Mouse (Mus musculus) bone marrow, adult 2 months (tissue): ENCODE measurements around the gene Btnl10. TPM values are rescaled to one million over a fixed set of nuclear protein-coding genes. Genes with fewer than 3 reads are reported as not detected.

Source experiments
- H3K27ac ChIP-seq: fragments of 200-500 bp; 2 replicates; pipeline ENCODE4 v1.5.1; 2012; ENCODE audit warnings: low read depth, mild to moderate bottlenecking, control low read depth, inconsistent platforms, low read length; ENCODE audit not compliant: control insufficient read depth, poor library complexity, insufficient read depth
- H3K4me1 ChIP-seq: fragments of 200-500 bp; 2 replicates; pipeline ENCODE4 v1.6.1; 2011; ENCODE audit warnings: low read length; ENCODE audit not compliant: control insufficient read depth, insufficient read depth
- H3K4me3 ChIP-seq: fragments of 200-500 bp; replicated peaks from 2 replicates; pipeline ENCODE3; 2011; ENCODE audit warnings: mild to moderate bottlenecking, low read depth, low read length, control low read depth; ENCODE audit not compliant: control insufficient read depth
- CTCF ChIP-seq: fragments of 200-500 bp; IDR thresholded peaks from 2 replicates; pipeline ENCODE4 v1.5.1; 2011; ENCODE audit warnings: low read length, control low read depth; ENCODE audit not compliant: control insufficient read depth, insufficient read depth
- POLR2A ChIP-seq: fragments of 200-500 bp; IDR thresholded peaks from 2 replicates; pipeline ENCODE4 v1.6.1; 2011; ENCODE audit warnings: low read depth, mild to moderate bottlenecking, control low read depth, low read length, borderline replicate concordance; ENCODE audit not compliant: control insufficient read depth
- WGBS: fragments of 180-500 bp; shearing (Covaris S2); methylation state at CpG from one replicate; pipeline ENCODE4 v1.1.7; 2018; 5-methylcytosine and 5-hydroxymethylcytosine counted together
- polyA plus RNA-seq: library from polyadenylated mRNA; stranded (reverse); fragments of >200 nt; gene quantifications from 2 replicates; pipeline ENCODE4 v1.2.4, GENCODE M21; 2011; ENCODE audit warnings: low replicate concordance; ENCODE audit not compliant: missing spikeins, insufficient read depth, insufficient read length

Btnl10 gene
- polyA plus RNA-seq, 1 experiment: 65.1 TPM

GRCm38 (mm10) chr11:58937909-58938308 lies 20.2 kb downstream of the Btnl10 start:
- Histone ChIP-seq H3K4me1 (no peaks in the 10 kb centered on the region; the same call in 1 of the 2 replicates), H3K27ac (peak overlapping the region; percentile 95; the same call in 1 of the 2 replicates), H3K4me3 (peak overlapping the region; percentile 77)
- 4% methylated on average over 13 of the region's 13 CpGs for WGBS
- TF ChIP-seq CTCF (no peak), POLR2A (no peak)

GRCm38 (mm10) chr11:58938322-58939087 lies 20.8 kb downstream of the Btnl10 start, which contains the start of gene Rnf187:
Rnf187 (minus strand) TSS chr11:58938916.
- WGBS: under 1% methylated on average over 95 of the region's 95 CpGs
- peak within 1 kb of the TSS; percentile 95 for H3K27ac ChIP-seq
- TF ChIP-seq POLR2A: peak; percentile 95
- TF ChIP-seq CTCF: no peak
- no peaks in the 10 kb centered on the region; the same call in 1 of the 2 replicates for H3K4me1 ChIP-seq
- H3K4me3 ChIP-seq: peak within 1 kb of the TSS; percentile 77

- peak overlapping the region; percentile 77 for H3K4me3 ChIP-seq
Measured at GRCm38 (mm10) chr11:58939088-58939439, 21.4 kb downstream of the Btnl10 start.

GRCm38 (mm10) chr11:58944136-58944535 lies 26.4 kb downstream of the Btnl10 start:
- Histone ChIP-seq H3K27ac (no peak overlapping the region), H3K4me1 (no peaks in the 10 kb centered on the region), H3K4me3 (no peak overlapping the region)
- no peak for TF ChIP-seq POLR2A
- TF ChIP-seq CTCF: no peak
- WGBS: 81% methylated on average over 5 of the region's 5 CpGs

More at GRCm38 (mm10) chr11:58939088-58939439, 21.4 kb downstream of the Btnl10 start:
- no peak for TF ChIP-seq POLR2A
- TF ChIP-seq CTCF: no peak
- 27% methylated on average over 6 of the region's 6 CpGs for WGBS
- Histone ChIP-seq H3K27ac (no peak overlapping the region), H3K4me1 (no peaks in the 10 kb centered on the region; the same call in 1 of the 2 replicates)

GRCm38 (mm10) chr11:58947306-58947705 lies 29.6 kb downstream of the Btnl10 start:
- H3K4me3 ChIP-seq: no peak overlapping the region
- 81% methylated on average over 3 of the region's 3 CpGs for WGBS
- no peak for TF ChIP-seq CTCF
- TF ChIP-seq POLR2A: no peak

GRCm38 (mm10) chr11:58947798-58948528 lies 30.3 kb downstream of the Btnl10 start:
- TF ChIP-seq POLR2A (no peak), CTCF (no peak)
- H3K27ac ChIP-seq: peak overlapping the region; percentile 60; the same call in 1 of the 2 replicates
- H3K4me1 ChIP-seq: no peaks in the 10 kb centered on the region
- peak overlapping the region; percentile 39 for H3K4me3 ChIP-seq
- 19% methylated on average over 23 of the region's 23 CpGs for WGBS

More at GRCm38 (mm10) chr11:58947306-58947705, 29.6 kb downstream of the Btnl10 start:
- H3K27ac ChIP-seq: no peak overlapping the region
- no peaks in the 10 kb centered on the region for H3K4me1 ChIP-seq

GRCm38 (mm10) chr11:58948542-58949479 lies 31.1 kb downstream of the Btnl10 start, which contains the start of gene Hist3h2ba:
Hist3h2ba (plus strand) TSS chr11:58948920.
- Histone ChIP-seq H3K27ac (peak within 1 kb of the TSS; percentile 88), H3K4me1 (no peaks in the 10 kb centered on the region), H3K4me3 (peak within 1 kb of the TSS; percentile 69)
- WGBS: 2% methylated on average over 48 of the region's 48 CpGs
- TF ChIP-seq CTCF (no peak), POLR2A (peak; percentile 97)
